Mouse (Mus musculus) layer of hippocampus, adult 2 months (tissue): Measurements from ENCODE around the gene Rhbdf2. TPM values are rescaled to one million over a fixed set of nuclear protein-coding genes. Genes with fewer than 3 reads are reported as not detected.
"Not testable (repeated sequence)": the region's sequence is repeated elsewhere in the genome, so short reads cannot be mapped to it uniquely, and the experiment has no call there.

ENCODE experiments used
- DNase-seq, 2 experiments: peaks; one replicate each; pipeline ENCODE4 v3.0.0; 2022; ENCODE audit warnings: low spot score in 2 of 2
- H3K27ac ChIP-seq: fragments of 200-600 bp; 2 replicates; pipeline ENCODE4 v1.8.1; 2022
- H3K4me3 ChIP-seq: fragments of 200-600 bp; 2 replicates; pipeline ENCODE4 v1.8.1; 2022; ENCODE audit warnings: mild to moderate bottlenecking
- CTCF ChIP-seq: fragments of 200-600 bp; conservative IDR thresholded peaks from 2 replicates; pipeline ENCODE4 v1.8.1; 2022; ENCODE audit warnings: antibody characterized with exemption, mild to moderate bottlenecking, moderate library complexity
- long read RNA-seq, 2 experiments: library from polyadenylated mRNA; stranded (forward); transcript quantifications; one replicate each; pipeline ENCODE4 v2.0.0; 2021; ENCODE audit warnings: borderline mapping rate in 2 of 2
- total RNA-seq, 2 experiments: library from RNA; stranded (reverse); gene quantifications; 2 replicates each; pipeline ENCODE4 v1.2.3; 2021

Rhbdf2 gene
- total RNA-seq: 1 to 10 TPM; 1.4 to 1.6 TPM
- long read RNA-seq, experiment 1, partial matches to known transcripts: 0 of 1 reads
- long read RNA-seq, experiment 1, other reads (novel, unspliced or antisense): 0 of 1 reads
- long read RNA-seq, experiment 2, partial matches to known transcripts: 2 of 2 reads
- long read RNA-seq, experiment 2, other reads (novel, unspliced or antisense): 0 of 2 reads

- no peak within 1 kb of the TSS for H3K27ac ChIP-seq
- H3K4me3 ChIP-seq: no peak within 1 kb of the TSS
- TF ChIP-seq CTCF: no peak
- DNase-seq: no peak
Measured at GRCm38 (mm10) chr11:116626299-116627071, at the start of gene Rhbdf2. TSS of gene Rhbdf2 (minus strand) at chr11:116627019.

- TF ChIP-seq CTCF: no peak
- no peak overlapping the region for H3K4me3 ChIP-seq
- DNase-seq: no peak
- no peak overlapping the region for H3K27ac ChIP-seq
Measured at GRCm38 (mm10) chr11:116676175-116676976, 49.6 kb upstream of the Rhbdf2 start.

GRCm38 (mm10) chr11:116675429-116675828 lies 48.6 kb upstream of the Rhbdf2 start:
- H3K27ac ChIP-seq, DNase-seq, H3K4me3 ChIP-seq: not testable (repeated sequence)

- no peak for TF ChIP-seq CTCF
- Histone ChIP-seq H3K27ac (no peak overlapping the region), H3K4me3 (no peak overlapping the region)
- DNase-seq: no peak
Measured at GRCm38 (mm10) chr11:116674616-116675379, 48.0 kb upstream of the Rhbdf2 start.

- DNase-seq: no peak
- Histone ChIP-seq H3K27ac (no peak overlapping the region), H3K4me3 (no peak overlapping the region)
- TF ChIP-seq CTCF: no peak
Measured at GRCm38 (mm10) chr11:116673410-116673809, 46.6 kb upstream of the Rhbdf2 start.

- no peak for DNase-seq
Measured at GRCm38 (mm10) chr11:116672595-116672994, 45.8 kb upstream of the Rhbdf2 start.

GRCm38 (mm10) chr11:116671845-116672434 lies 45.1 kb upstream of the Rhbdf2 start:
- Histone ChIP-seq H3K4me3 (peak overlapping the region; percentile 67), H3K27ac (peak overlapping the region; percentile 89)
- DNase-seq: no peak
- TF ChIP-seq CTCF: no peak

More at GRCm38 (mm10) chr11:116672595-116672994, 45.8 kb upstream of the Rhbdf2 start:
- Histone ChIP-seq H3K4me3 (peak overlapping the region; percentile 67), H3K27ac (no peak overlapping the region)
- TF ChIP-seq CTCF: no peak

GRCm38 (mm10) chr11:116671112-116671844 lies 44.5 kb upstream of the Rhbdf2 start:
- H3K4me3 ChIP-seq: peak overlapping the region; percentile 67
- peak overlapping the region; percentile 89 for H3K27ac ChIP-seq
- TF ChIP-seq CTCF: peak; percentile 94
- peak; percentile 96 for DNase-seq

- Histone ChIP-seq H3K4me3 (no peak overlapping the region), H3K27ac (no peak overlapping the region)
- no peak for DNase-seq
- TF ChIP-seq CTCF: no peak
Measured at GRCm38 (mm10) chr11:116670386-116670785, 43.6 kb upstream of the Rhbdf2 start.

GRCm38 (mm10) chr11:116669787-116670365 lies 43.1 kb upstream of the Rhbdf2 start:
- Histone ChIP-seq H3K4me3 (no peak overlapping the region), H3K27ac (no peak overlapping the region)
- DNase-seq: no peak
- no peak for TF ChIP-seq CTCF

GRCm38 (mm10) chr11:116669316-116669715 lies 42.5 kb upstream of the Rhbdf2 start:
- no peak overlapping the region for H3K27ac ChIP-seq
- H3K4me3 ChIP-seq: no peak overlapping the region
- no peak for TF ChIP-seq CTCF
- no peak for DNase-seq
